Mouse (Mus musculus): Measurements from ENCODE around the gene Ifnl2. TPM values are rescaled to one million over a fixed set of nuclear protein-coding genes. Genes with fewer than 3 reads are reported as not detected.

Ifnl2 gene
- polyA plus RNA-seq (2012; rRNA removed), result not detected in 2 replicates

GRCm38 (mm10) chr7:28510405-28510974 lies at the start of gene Ifnl2:
Ifnl2 (minus strand) TSS chr7:28510455.

GRCm38 (mm10) chr7:28547154-28547553 lies 36.9 kb upstream of the Ifnl2 start, which contains the start of gene Nccrp1:
Nccrp1 (minus strand) TSS chr7:28547254.

GRCm38 (mm10) chr7:28540526-28540925 lies 30.3 kb upstream of the Ifnl2 start, which contains the start of gene Sycn:
Sycn (plus strand) TSS chr7:28540885.

GRCm38 (mm10) chr7:28522536-28522935 lies 12.3 kb upstream of the Ifnl2 start, which contains the start of gene Ifnl3:
Ifnl3 (plus strand) TSS chr7:28522836.

Other genes with a start within 250 kb of the Ifnl2 start
- 25.5 and 40.8 TPM in 2 replicates for gene Eid2, start 242.6 kb downstream of the Ifnl2 start, polyA plus RNA-seq (2012; rRNA removed)
- gene Eid2b, start 232.7 kb downstream of the Ifnl2 start, polyA plus RNA-seq (2012; rRNA removed), result 16.8 and 23.9 TPM in 2 replicates
- gene Selenov, start 219.3 kb downstream of the Ifnl2 start, polyA plus RNA-seq (2012; rRNA removed), result 0.12 and 0.46 TPM in 2 replicates
- 0.38 and 0.45 TPM in 2 replicates for gene Dll3, start 208.2 kb downstream of the Ifnl2 start, polyA plus RNA-seq (2012; rRNA removed)
- gene Timm50, start 198.4 kb downstream of the Ifnl2 start, polyA plus RNA-seq (2012; rRNA removed), result 104 and 109 TPM in 2 replicates
- gene Supt5, start 171.7 kb downstream of the Ifnl2 start, polyA plus RNA-seq (2012; rRNA removed), result 140 and 172 TPM in 2 replicates
- 1,842 and 2,300 TPM in 2 replicates for gene Rps16, start 159.8 kb downstream of the Ifnl2 start, polyA plus RNA-seq (2012; rRNA removed)
- gene Plekhg2, start 137.9 kb downstream of the Ifnl2 start, polyA plus RNA-seq (2012; rRNA removed), result 48.3 and 50.7 TPM in 2 replicates
- gene Zfp36, start 130.2 kb downstream of the Ifnl2 start, polyA plus RNA-seq (2012; rRNA removed), result 50.2 and 54.2 TPM in 2 replicates
- gene Med29, start 117.7 kb downstream of the Ifnl2 start, polyA plus RNA-seq (2012; rRNA removed), result 93.8 and 104 TPM in 2 replicates
- 118 and 195 TPM in 2 replicates for gene Paf1, start 117.5 kb downstream of the Ifnl2 start, polyA plus RNA-seq (2012; rRNA removed)
- gene Gmfg, start 73.0 kb downstream of the Ifnl2 start, polyA plus RNA-seq (2012; rRNA removed), result 2.0 and 2.8 TPM in 2 replicates
- 38.7 and 38.9 TPM in 2 replicates for gene Lrfn1, start 58.5 kb downstream of the Ifnl2 start, polyA plus RNA-seq (2012; rRNA removed)
- not detected in 2 replicates for gene Ifnl3, start 12.4 kb upstream of the Ifnl2 start, polyA plus RNA-seq (2012; rRNA removed)
- gene Sycn, start 30.4 kb upstream of the Ifnl2 start, polyA plus RNA-seq (2012; rRNA removed), result 0.73 and 4.9 TPM in 2 replicates
- gene Nccrp1, start 36.8 kb upstream of the Ifnl2 start, polyA plus RNA-seq (2012; rRNA removed), result 0.08 TPM in 1 of 2 replicates, not detected in the other
- 155 and 181 TPM in 2 replicates for gene Samd4b, start 87.7 kb upstream of the Ifnl2 start, polyA plus RNA-seq (2012; rRNA removed)
- gene Pak4, start 87.7 kb upstream of the Ifnl2 start, polyA plus RNA-seq (2012; rRNA removed), result 63.5 and 68.3 TPM in 2 replicates
- gene Acp7, start 120.9 kb upstream of the Ifnl2 start, polyA plus RNA-seq (2012; rRNA removed), result 1.6 and 1.8 TPM in 2 replicates
- gene Fbxo27, start 182.4 kb upstream of the Ifnl2 start, polyA plus RNA-seq (2012; rRNA removed), result 29.2 and 37.0 TPM in 2 replicates
- 18.7 and 28.0 TPM in 2 replicates for gene Fbxo17, start 206.3 kb upstream of the Ifnl2 start, polyA plus RNA-seq (2012; rRNA removed)
- gene Mrps12, start 231.4 kb upstream of the Ifnl2 start, polyA plus RNA-seq (2012; rRNA removed), result 105 and 112 TPM in 2 replicates
- 25.8 and 31.4 TPM in 2 replicates for gene Sars2, start 231.5 kb upstream of the Ifnl2 start, polyA plus RNA-seq (2012; rRNA removed)
- not detected in 2 replicates for gene Ccer2, start 245.7 kb upstream of the Ifnl2 start, polyA plus RNA-seq (2012; rRNA removed)

Data from ovary, adult 2 months (tissue).